Mouse (Mus musculus): Measurements from ENCODE around the gene Zfp983. TPM values are rescaled to one million over a fixed set of nuclear protein-coding genes. Genes with fewer than 3 reads are reported as not detected.
"Not testable (repeated sequence)": the region's sequence is repeated elsewhere in the genome, so short reads cannot be mapped to it uniquely, and the experiment has no call there.

The Zfp983 gene
- polyA plus RNA-seq (2012; rRNA removed), result 3.2 and 5.2 TPM in 2 replicates

- peak; percentile 38 for DNase-seq (ENCODE audit: low spot score)
Observed at GRCm38 (mm10) chr17:21650364-21650907, at the start of gene Zfp983. Zfp983 (plus strand) TSS chr17:21650624.

DNA sequence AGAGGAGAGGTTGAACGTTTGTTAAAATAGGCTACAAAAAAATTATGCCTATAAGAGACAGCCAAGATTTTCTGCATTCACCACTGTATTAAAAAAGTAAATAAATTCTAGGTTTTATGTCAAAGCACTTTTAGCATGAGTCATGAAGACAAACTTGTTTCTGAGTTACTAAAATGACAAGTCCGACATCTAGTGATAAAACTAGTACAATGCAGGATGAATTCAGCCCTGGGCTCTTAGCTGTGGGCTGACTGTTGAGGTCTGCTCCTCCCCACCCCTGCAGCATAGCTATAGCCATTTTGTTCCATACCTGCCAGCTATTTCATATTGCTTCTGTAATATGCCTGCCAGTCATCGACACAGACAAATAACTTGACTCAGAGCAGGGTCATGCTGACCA lies 34.1 kb upstream of the Zfp983 start:
- no peak for DNase-seq (ENCODE audit: low spot score)

- no peak for DNase-seq (ENCODE audit: low spot score)
Observed at GRCm38 (mm10) chr17:21617352-21617751, 33.1 kb upstream of the Zfp983 start.

- no peak for DNase-seq (ENCODE audit: low spot score)
Observed at GRCm38 (mm10) chr17:21623647-21624046, 26.8 kb upstream of the Zfp983 start.

GRCm38 (mm10) chr17:21635758-21636157 lies 14.7 kb upstream of the Zfp983 start:
- DNase-seq (ENCODE audit: low spot score), result not testable (repeated sequence)

- no peak for DNase-seq (ENCODE audit: low spot score)
Observed at GRCm38 (mm10) chr17:21648791-21649190, 1.6 kb upstream of the Zfp983 start.

DNA sequence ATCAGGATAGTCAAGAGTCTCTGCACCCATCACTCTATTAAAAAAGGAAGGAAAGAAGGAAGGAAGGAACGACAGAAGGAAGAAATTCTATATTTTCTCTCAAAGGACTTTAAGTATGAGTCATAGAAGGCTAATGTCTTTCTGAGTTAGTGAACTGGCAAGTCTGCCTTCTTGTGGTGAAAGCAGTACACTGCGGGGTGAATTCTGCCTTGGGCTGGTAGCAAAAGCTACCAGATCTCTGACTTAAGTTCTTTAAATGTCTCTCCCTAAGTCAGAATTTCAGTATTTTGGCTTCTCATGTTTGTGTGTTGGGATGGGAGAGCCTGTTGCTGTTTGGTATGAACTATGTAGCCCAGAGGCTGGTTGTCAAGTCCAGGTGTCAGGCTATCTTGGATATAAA lies 488 bp upstream of the Zfp983 start:
- no peak for DNase-seq (ENCODE audit: low spot score)

GRCm38 (mm10) chr17:21678826-21679225 lies 28.4 kb downstream of the Zfp983 start:
- not testable (repeated sequence) for DNase-seq (ENCODE audit: low spot score)

GRCm38 (mm10) chr17:21679273-21680018 lies 29.0 kb downstream of the Zfp983 start:
- DNase-seq (ENCODE audit: low spot score), result peak; percentile 51

- DNase-seq (ENCODE audit: low spot score), result not testable (repeated sequence)
Observed at GRCm38 (mm10) chr17:21680019-21680376, 29.6 kb downstream of the Zfp983 start.

DNA sequence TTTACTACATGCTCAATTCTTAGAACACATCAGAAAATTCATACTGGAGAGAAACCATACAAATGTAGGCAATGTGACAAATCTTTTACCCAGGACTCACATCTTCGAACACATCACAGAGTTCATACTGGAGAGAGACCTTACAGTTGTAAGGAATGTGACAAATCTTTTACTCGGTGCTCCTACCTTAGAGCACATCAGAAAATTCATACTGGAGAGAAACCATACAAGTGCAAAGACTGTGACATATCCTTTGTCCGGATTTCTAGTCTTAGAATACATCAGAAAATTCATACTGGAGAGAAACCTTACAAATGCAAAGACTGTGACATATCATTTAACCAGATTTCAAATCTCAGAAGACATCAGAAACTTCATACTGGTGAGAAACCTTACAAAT lies 41.1 kb downstream of the Zfp983 start, which contains the start of gene Gm10226:
TSS of gene Gm10226 (plus strand) at position 301 of the 400 bp plus-strand sequence.
- DNase-seq (ENCODE audit: low spot score), result no peak

DNA sequence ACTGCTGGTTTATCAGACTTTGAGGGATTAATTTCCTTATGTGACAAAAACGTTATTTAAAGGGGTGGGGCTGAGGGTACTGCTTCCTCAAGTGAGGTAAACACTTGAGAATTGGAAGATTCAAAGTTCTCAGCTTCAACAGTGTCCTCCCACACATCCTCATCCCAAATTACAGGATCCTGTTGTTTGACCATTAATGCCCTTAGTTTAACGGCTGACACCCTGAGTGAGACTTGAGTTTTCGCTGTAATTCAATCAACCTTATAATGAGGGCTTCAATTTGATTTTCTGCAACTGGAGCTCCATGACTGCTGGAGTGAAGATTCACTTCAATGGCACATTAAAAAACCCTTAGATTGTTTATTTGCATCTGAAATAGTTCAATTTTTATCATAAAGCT lies 42.9 kb downstream of the Zfp983 start:
- no peak for DNase-seq (ENCODE audit: low spot score)

DNA sequence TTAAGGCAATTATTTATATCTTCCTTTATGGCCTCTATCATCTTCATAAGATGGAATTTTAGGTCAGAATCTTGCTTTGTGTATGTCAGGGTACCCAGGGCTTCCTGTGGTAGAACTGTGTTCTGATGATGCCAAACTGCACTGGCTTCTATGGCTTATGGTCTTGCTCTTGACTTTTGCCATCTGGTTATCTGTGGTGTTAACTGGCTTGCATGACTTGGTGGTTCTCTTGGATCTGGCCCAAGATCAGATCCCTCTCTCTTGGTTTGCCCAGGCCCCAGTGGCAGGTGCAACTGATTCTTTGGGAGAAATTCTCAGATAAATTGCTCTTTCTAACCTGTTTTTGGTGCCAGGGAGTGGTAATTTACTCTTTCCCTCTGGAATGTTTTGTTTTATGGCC lies 45.6 kb downstream of the Zfp983 start:
- no peak for DNase-seq (ENCODE audit: low spot score)

GRCm38 (mm10) chr17:21702281-21703240 lies 52.1 kb downstream of the Zfp983 start:
- DNase-seq (ENCODE audit: low spot score), result no peak

DNA sequence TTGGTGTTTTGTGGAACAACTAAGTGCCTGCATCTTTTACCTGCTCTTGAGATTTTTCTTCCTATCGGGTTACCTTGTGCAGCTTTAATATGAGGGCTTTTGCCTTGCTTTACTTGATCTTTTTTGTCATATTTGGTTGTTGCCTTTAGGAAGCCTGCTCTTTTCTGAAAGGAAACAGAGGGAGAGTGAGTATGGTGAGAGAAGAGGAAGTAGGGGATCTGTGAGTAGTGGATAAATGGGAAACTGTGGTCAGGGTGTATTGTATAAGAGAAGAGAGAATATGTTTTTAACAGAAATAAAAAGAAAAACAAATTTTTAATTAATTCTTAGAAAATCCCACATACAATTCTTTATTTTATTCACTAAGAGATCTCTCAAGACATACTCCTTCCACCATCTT lies 53.0 kb downstream of the Zfp983 start:
- DNase-seq (ENCODE audit: low spot score), result no peak

DNA sequence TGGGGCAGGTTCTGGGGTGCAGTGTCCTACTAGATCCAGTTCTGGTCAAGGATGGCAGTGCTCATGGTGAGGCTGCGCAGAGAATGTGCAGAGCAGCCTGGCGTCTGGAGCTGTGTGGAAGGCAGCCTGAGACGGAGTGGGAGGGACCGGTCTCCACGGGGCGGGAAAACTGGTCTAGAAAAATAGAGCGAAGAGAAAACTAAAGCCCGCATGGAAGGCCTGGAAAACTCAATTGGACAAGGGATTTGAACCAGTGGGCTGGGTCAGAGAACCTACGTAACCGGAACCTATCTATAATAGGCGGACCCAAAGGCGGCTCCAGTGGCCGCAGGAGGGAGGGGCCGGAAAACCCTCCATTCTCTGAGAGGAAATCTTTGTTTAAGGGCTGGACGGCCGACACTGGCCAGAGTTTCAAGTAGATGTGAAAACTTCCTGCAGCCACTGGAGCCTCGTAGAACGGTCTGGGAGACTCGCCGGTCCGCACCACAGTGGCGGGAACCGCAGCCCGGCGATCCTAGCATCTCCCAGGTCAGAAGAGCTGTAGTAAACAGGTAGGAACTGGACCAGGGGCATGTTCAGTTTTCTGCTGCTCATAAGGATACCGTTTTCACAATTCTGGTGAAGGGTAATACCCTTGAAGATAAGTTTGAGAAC lies 57.0 kb downstream of the Zfp983 start, which contains the start of gene Zfp760:
TSS of gene Zfp760 (plus strand) at position 399 of the 654 bp plus-strand sequence.
- DNase-seq (ENCODE audit: low spot score), result peak; percentile 55

- no peak for DNase-seq (ENCODE audit: low spot score)
Observed at GRCm38 (mm10) chr17:21708401-21708800, 58.0 kb downstream of the Zfp983 start.

All from urinary bladder, adult 2 months (tissue).